Mouse (Mus musculus): ENCODE results near the gene Zfp626. TPM values are rescaled to one million over a fixed set of nuclear protein-coding genes. Genes with fewer than 3 reads are reported as not detected.
"Not testable (repeated sequence)": the region's sequence is repeated elsewhere in the genome, so short reads cannot be mapped to it uniquely, and the experiment has no call there.

The Zfp626 gene
- total RNA-seq, 2 experiments from 2014 or later: 8.8 to 9.8 TPM

- ATAC-seq (replicated peaks; ENCODE audit: low FRiP score, low TSS enrichment, poor library complexity, severe bottlenecking): peak; percentile 68
Measured at GRCm38 (mm10) chr7:27859301-27860251, 52.6 kb downstream of the Zfp626 start.

GRCm38 (mm10) chr7:27860396-27861235 is 53.6 kb downstream of the Zfp626 start:
- ATAC-seq (replicated peaks; ENCODE audit: low FRiP score, low TSS enrichment, poor library complexity, severe bottlenecking): peak; percentile 95

GRCm38 (mm10) chr7:27862578-27862977 is 55.6 kb downstream of the Zfp626 start:
- ATAC-seq (replicated peaks; ENCODE audit: low FRiP score, low TSS enrichment, poor library complexity, severe bottlenecking): not testable (repeated sequence)

Other genes starting within 250 kb of the Zfp626 start
- 61.9 and 65.5 TPM in 2 replicates for gene Akt2, start 215.6 kb upstream of the Zfp626 start, total RNA-seq (2014; fragmentation: Nextera tagmentation)
- 60.3 and 82.2 TPM in 2 replicates for gene Akt2, start 215.6 kb upstream of the Zfp626 start, total RNA-seq (2017)
- gene Ttc9b, start 153.3 kb upstream of the Zfp626 start, total RNA-seq (2014; fragmentation: Nextera tagmentation): not detected in 2 replicates
- gene Ttc9b, start 153.3 kb upstream of the Zfp626 start, total RNA-seq (2017): not detected in 2 replicates
- 6.2 and 13.5 TPM in 2 replicates for gene Map3k10, start 132.6 kb upstream of the Zfp626 start, total RNA-seq (2014; fragmentation: Nextera tagmentation)
- gene Map3k10, start 132.6 kb upstream of the Zfp626 start, total RNA-seq (2017): 2.9 and 4.5 TPM in 2 replicates
- gene Zfp607b, start 117.9 kb upstream of the Zfp626 start, total RNA-seq (2014; fragmentation: Nextera tagmentation): 6.8 TPM in 1 of 2 replicates, not detected in the other
- gene Zfp607b, start 117.9 kb upstream of the Zfp626 start, total RNA-seq (2017): 1.2 and 1.7 TPM in 2 replicates
- gene Zfp60, start 75.8 kb upstream of the Zfp626 start, total RNA-seq (2014; fragmentation: Nextera tagmentation): 7.9 and 8.5 TPM in 2 replicates
- 9.2 and 12.5 TPM in 2 replicates for gene Zfp60, start 75.8 kb upstream of the Zfp626 start, total RNA-seq (2017)
- 4.9 and 8.0 TPM in 2 replicates for gene Zfp59, start 31.4 kb downstream of the Zfp626 start, total RNA-seq (2014; fragmentation: Nextera tagmentation)
- gene Zfp59, start 31.4 kb downstream of the Zfp626 start, total RNA-seq (2017): 6.8 and 10.0 TPM in 2 replicates
- gene Zfp607a, start 50.3 kb downstream of the Zfp626 start, total RNA-seq (2014; fragmentation: Nextera tagmentation): 6.6 and 10.6 TPM in 2 replicates
- gene Zfp607a, start 50.3 kb downstream of the Zfp626 start, total RNA-seq (2017): 7.6 and 8.9 TPM in 2 replicates
- 0.27 and 4.0 TPM in 2 replicates for gene Zfp974, start 122.3 kb downstream of the Zfp626 start, total RNA-seq (2014; fragmentation: Nextera tagmentation)
- gene Zfp974, start 122.3 kb downstream of the Zfp626 start, total RNA-seq (2017): 0.61 and 0.80 TPM in 2 replicates
- 16.0 and 18.9 TPM in 2 replicates for gene Zfp780b, start 172.0 kb downstream of the Zfp626 start, total RNA-seq (2014; fragmentation: Nextera tagmentation)
- gene Zfp780b, start 172.0 kb downstream of the Zfp626 start, total RNA-seq (2017): 6.4 and 10.6 TPM in 2 replicates
- 6.3 and 8.5 TPM in 2 replicates for gene Zfp850, start 206.9 kb downstream of the Zfp626 start, total RNA-seq (2014; fragmentation: Nextera tagmentation)
- gene Zfp850, start 206.9 kb downstream of the Zfp626 start, total RNA-seq (2017): 16.5 and 28.9 TPM in 2 replicates
- 170 and 195 TPM in 2 replicates for gene Psmc4, start 242.9 kb downstream of the Zfp626 start, total RNA-seq (2014; fragmentation: Nextera tagmentation)
- 153 and 178 TPM in 2 replicates for gene Psmc4, start 242.9 kb downstream of the Zfp626 start, total RNA-seq (2017)

Measured in megakaryocyte-erythroid progenitor cell, adult 5-6 weeks (primary cell).